Mouse (Mus musculus) adrenal gland, adult 8-10 months (tissue): ENCODE results near the gene Hck. TPM values are rescaled to one million over a fixed set of nuclear protein-coding genes. Genes with fewer than 3 reads are reported as not detected.

ENCODE experiments used
- DNase-seq: peaks from one replicate; pipeline ENCODE4 v3.0.0; 2022
- total RNA-seq, 4 experiments: library from RNA; stranded (reverse); gene quantifications; 2 replicates each; pipeline ENCODE4 v1.2.4; 2022

Gene Hck
- total RNA-seq, 4 experiments from 2014 or later, result 3.3 to 5.5 (median 4.5) TPM

DNA sequence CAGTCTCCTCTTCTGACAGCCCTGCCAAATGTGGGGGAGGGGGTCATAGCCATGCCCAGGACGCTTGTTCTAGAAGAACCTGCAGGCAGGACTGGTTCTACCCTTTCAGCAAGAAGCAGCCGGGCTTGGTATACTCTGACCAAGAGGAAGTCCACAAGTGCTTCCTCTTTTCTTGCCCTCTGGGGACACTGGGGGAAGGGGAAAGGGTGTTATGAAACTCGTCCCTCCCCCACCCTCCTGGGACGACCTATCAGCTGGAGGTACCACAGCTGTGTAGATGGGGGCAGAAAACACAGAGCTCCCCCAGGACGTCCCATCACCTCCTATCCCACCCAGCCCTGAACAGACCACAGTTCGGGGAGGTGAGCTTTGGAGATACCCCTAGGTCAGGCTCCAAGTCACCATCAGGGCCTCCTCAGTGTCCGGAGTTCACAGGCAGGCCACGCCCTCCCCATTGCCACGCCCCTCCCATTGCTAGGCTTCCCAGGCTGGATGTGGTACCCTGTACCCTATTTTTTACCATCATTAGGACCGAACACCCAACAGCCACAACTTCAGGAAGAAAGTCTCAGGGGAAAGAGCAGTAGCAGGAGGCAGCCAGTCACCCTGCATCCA lies 17.6 kb upstream of the Hck start:
- DNase-seq, result no peak

DNA sequence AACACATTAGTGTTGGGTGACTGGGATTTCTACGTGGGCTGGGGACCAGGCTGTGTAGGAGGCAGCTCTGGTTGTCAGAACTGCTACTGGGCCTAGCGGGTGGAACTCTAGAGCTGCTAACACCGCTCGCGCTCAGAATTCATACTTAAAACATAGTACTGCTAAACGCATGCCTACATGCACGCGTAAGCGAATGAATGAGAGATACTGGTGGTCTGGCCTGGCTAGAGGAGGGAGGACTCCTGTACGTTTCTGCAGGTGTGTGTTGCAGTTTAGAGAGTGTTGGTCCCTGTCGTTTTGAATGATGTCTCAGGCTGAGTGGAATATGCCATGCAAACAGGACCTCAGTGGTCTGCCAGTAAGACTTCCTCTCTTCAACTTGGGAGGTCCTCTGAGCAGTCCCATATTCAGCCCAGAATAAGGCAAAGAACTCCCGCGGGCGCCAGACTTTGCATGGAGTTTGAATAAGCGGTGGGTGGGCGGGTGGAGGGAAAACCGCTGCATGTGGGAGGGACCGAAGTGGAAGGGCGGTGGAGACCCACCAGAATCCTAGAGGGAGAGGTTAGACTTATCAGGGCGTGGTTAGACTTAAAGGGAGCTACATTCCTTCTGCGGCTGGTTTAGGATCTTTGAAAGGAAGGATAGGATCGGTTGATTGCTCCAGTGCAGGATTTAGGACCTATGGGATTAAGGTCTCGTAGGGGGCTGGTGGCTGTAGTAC lies 1.1 kb upstream of the Hck start:
- DNase-seq, result no peak

- DNase-seq, result no peak
Measured at GRCm38 (mm10) chr2:153107802-153108201, 466 bp upstream of the Hck start.

DNA sequence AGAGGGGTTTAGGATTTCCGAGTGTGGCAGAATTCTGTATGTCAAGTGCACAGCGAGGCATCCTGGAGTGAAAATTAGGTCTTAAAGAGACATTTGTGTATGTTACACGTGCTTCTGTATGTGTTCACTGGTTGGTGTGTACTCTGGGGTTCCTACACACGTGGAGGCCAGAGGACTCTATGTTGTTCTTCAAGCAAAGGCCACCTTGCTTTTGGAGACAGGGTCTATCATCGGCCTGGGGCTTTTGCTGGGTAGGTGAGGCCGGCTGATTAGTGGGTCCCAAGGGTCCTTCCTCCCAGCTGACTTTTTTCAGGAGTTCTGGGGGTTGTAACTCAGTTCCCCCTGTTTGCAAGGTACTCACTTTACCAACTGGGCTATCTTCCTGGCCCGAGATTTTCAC lies 1.3 kb downstream of the Hck start:
- DNase-seq, result no peak

DNA sequence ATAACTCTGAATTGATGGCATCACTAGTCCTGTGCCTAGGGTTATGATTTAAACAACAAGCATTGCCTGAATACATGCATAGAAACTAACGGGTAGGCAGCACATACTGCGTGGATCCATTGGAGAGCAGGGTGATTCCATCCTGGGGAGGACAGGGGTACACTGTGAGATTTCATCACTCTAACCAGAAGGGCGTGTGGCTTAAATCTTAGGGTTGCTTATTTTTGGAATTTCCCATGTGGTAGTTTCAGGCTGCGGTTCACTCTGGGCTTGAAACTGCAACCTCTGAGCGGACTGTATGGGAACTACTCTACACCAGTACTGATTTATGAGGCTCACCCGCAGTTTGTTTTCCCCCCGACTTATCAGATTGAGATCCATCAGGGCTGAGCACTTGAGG lies 3.0 kb downstream of the Hck start:
- no peak for DNase-seq

DNA sequence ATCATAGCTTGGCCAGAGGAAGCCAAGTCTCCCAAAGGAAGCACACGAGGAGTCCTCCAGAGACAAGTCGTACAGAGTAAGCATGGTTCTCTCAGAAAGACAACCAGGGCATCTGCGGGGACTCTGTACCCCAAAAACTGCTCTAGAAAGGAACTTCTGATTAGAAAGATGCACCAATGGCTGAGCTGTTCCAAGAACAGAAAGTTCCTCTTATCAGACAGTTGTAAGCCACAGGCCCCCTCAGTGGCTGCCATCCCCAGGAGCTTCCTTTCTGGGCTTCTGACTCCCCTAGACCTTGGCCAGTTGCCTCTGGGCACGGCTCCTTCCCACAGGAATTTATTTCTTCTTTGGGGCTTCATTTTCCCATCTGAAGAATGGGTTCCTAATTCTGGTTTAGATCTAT lies 7.4 kb downstream of the Hck start:
- DNase-seq, result no peak

DNA sequence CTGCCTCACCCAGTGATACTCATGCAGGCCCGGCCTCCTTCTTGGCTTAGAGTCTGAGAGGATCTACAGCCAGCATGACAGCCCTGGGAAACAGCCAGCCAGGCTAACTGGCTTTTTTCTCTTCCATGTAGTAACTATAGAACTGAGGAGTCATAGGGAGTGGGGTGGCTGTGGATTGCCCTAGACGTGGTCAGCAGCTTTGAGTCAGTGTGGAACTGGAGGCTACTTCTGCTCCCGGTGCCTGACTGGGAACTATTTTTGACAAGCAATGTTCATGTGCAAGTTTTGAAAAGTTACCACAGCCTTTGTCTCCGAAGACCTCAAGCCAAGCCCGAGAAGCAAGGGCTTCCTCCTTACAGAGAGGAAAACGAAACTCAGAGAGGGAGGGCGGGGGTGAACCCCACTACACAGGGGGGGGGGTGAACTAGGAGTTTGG lies 8.8 kb downstream of the Hck start:
- DNase-seq, result no peak

DNA sequence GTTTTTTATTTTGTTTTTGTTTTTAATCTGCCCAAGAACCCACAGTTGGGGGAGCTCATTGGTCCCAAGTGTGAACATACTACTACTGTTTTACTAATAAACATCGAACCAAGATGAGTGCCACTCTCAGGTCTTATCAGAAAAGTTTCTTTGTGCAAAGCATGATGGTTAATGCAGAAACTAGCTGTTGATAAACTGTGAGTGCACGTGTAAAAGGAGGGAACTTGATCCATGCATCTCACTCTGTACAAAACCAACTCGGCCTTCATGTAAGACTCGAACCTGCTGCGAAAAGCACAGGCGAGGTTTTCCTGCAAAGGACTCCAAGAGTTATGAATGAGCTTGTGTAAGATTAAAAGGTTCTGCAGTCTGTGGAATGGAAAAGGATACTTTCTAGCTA lies 11.2 kb downstream of the Hck start:
- DNase-seq, result no peak

GRCm38 (mm10) chr2:153120126-153120525 lies 11.9 kb downstream of the Hck start:
- DNase-seq, result no peak

GRCm38 (mm10) chr2:153121821-153122615 lies 13.8 kb downstream of the Hck start:
- peak; percentile 34 for DNase-seq

- no peak for DNase-seq
Measured at GRCm38 (mm10) chr2:153122701-153123100, 14.4 kb downstream of the Hck start.

DNA sequence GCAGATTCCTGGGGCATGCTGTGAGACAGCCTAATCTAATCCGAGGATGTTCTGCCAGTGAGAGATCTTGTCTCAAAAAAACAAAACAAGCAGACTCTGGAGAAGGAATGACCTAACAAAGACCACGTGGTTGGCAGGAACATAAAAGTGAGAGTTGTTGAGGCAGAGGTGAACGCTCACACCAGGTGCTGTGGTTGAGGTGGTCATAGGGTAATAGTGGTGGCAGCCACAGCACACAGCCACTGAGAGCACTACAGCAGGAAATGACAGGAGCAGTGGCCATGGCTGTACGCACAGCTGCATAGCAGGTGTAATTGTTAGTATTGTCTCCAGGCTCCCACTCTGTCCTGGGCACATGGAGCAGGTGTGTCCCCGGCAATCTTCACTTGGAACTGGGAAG lies 17.6 kb downstream of the Hck start:
- DNase-seq, result no peak

DNA sequence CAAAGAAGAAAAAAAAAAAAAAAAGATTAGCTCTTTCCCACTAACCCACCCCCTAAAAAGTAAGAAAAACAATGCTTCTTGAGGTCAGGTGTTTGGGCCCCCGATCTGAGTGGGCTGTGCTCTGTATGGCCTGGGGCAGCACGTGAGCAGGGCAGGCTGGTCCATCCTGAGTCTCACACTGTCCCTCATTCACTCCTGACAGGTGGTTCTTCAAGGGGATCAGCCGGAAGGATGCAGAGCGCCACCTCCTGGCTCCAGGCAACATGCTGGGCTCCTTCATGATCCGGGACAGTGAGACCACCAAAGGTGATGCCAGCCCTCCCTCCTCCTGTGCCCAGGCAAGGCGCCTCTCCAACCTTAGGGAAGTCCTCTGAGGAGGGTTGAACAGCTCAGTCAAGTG lies 22.8 kb downstream of the Hck start:
- DNase-seq, result no peak

DNA sequence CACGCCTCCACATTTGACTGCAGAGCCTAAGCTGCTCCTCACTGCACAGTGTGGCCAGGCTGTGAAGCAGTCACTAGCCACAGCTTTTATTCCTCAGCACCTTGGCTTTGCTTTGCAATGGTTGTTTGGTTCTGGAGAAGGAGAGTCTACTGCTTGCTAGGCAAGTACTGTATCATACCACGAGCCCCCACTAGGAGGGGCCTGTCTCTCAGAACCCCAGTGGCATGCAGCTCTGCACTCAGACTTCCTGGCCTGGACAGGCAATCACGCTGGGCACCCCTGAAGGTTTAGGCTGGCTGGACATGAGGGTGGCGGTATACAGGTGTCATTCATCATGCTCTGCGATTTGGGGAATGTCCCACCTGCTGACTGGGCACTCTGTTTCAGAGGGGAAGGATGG lies 26.0 kb downstream of the Hck start:
- DNase-seq, result no peak

GRCm38 (mm10) chr2:153136211-153136610 lies 27.9 kb downstream of the Hck start:
- DNase-seq, result no peak

- DNase-seq, result no peak
Measured at GRCm38 (mm10) chr2:153139158-153139557, 30.9 kb downstream of the Hck start.

DNA sequence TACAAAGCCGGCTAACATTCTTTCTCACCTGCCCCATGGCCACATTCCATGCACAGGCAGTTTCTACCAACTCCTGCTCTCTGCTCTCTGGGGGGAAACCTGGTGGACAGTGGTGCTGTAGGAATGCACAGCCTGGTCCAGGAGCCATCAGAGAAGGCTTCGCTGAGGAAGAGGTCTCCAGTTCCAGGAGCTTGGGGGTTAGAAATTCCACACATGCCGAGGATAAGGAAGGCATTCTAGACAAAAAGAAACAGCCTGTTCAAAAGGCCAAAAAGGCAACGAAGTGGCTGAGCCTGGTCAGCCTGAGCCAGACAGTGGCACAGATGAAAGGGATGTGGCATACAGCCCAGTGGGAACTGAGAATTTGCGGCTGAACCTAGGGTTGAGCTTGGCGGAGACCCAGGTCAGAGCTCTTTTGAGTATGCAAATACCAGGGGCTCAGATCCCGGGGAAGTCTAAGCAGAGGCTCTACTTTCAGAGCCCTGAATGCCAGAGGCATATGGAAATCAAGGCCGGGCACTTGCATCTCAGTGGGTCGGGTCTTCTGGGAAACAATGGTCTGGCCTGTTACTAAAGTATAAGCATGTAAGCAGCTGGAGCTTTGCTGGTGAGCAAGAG lies 31.8 kb downstream of the Hck start:
- DNase-seq, result peak; percentile 15

DNA sequence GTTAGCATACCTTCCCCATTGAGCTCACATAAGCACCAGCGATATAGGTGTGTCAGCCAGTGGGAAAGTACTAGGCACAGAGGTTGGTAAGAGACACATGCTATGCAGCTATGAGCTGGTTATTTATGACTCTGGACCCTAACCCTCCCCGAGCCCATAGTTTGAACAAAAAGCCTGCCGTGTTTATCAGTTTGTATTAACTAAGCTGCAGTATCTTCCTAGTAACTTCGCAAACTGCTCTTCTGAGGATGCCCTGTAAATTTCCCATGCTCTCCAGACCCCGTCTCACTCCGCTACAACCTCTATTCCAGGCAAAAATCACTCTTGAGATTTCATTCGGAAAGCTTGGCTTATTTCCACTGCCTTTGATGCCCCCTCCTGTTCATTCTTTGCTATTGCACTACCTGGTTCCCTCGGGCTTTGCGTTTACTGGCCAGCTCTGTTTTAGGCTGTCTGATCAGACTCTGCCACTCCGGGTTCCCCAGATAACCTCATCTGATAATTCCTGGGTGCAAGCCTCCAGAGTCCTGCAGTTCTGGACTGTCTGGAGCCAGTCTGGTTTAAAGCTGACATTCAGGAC lies 34.4 kb downstream of the Hck start:
- DNase-seq, result peak; percentile 19

- DNase-seq, result no peak
Measured at GRCm38 (mm10) chr2:153145346-153145745, 37.1 kb downstream of the Hck start.

- DNase-seq, result no peak
Measured at GRCm38 (mm10) chr2:153147236-153147635, 39.0 kb downstream of the Hck start.

DNA sequence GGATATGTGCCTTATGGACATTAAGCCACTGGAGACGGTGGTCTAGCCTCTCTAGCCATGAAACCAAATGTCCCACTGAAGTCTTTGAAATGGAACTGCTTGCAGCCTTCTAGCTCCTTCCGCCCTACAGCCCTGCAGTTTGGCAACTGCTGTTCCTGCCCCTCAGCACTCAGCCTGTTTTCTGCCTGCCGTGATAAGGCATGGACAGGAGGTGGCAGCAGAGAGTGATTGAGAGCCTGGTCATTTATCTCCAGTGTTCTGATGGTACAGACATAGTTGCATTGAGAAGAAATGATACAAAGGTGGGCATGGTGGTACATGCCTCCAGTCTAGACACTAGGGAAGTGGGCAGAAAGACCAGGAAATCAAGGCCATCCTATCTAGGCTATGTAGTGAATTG lies 39.4 kb downstream of the Hck start:
- DNase-seq, result peak; percentile 45

DNA sequence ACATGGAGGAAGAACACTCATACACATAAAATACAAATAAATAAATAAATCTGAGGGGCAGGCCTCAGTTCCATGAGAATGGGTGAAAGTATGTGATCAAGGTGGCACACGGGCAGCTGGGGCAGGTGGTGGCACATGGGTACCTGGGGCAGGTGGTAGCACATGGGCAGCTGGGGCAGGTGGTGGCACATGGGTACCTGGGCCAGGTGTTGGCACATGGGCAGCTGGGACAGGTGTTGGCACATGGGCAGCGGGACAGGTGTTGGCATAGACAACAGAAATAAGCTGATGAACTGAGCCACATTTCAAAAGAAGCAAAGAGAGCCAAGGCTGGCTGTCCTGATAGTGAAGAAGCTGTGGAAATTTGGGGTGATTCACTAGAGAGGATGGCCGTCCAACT lies 41.5 kb downstream of the Hck start:
- DNase-seq, result no peak

DNA sequence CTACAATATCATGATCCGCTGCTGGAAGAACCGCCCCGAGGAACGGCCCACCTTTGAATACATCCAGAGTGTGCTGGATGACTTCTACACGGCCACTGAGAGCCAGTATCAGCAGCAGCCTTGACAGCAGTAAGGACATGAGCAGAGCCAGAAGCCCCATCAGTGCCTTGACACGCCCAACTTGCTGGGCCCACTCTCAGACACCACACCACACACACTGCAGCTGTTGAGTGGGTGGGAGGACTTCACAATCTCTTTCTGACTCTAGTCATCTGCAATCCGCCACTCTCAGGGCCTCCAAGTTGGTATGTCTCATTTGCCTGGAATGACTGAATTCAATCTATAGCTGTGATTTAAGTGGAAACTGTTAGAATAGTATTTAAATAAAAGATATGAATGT lies 42.8 kb downstream of the Hck start:
- DNase-seq, result no peak
